Mouse (Mus musculus): ENCODE results near the gene Wdr26.
A peak's percentile ranks its signal among the peaks of the same experiment; 100 is the strongest.

The Wdr26 gene

GRCm38 (mm10) chr1:181234326-181235035, 22.7 kb upstream of the Wdr26 start:
- DNase-seq, result no peak

DNA sequence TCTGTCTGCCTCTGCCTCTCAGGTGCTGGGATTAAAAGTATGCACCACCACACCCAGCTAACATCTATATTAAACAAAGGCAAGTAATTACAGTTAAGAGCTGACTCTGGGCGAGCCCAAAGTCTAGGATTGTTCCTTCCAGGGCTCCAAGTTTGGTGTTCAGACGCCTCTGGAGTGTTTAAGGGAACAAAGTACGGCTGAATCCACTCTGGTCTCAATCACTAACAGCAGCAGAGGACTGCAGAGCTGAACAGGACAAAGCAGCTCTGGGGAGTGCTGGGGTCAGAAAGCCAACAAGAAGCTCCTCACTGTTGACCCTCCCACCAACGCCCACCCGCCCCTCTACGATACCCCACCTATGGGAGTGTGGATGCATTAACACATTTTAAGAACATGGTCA, 21.9 kb upstream of the Wdr26 start:
- no peak for DNase-seq

DNA sequence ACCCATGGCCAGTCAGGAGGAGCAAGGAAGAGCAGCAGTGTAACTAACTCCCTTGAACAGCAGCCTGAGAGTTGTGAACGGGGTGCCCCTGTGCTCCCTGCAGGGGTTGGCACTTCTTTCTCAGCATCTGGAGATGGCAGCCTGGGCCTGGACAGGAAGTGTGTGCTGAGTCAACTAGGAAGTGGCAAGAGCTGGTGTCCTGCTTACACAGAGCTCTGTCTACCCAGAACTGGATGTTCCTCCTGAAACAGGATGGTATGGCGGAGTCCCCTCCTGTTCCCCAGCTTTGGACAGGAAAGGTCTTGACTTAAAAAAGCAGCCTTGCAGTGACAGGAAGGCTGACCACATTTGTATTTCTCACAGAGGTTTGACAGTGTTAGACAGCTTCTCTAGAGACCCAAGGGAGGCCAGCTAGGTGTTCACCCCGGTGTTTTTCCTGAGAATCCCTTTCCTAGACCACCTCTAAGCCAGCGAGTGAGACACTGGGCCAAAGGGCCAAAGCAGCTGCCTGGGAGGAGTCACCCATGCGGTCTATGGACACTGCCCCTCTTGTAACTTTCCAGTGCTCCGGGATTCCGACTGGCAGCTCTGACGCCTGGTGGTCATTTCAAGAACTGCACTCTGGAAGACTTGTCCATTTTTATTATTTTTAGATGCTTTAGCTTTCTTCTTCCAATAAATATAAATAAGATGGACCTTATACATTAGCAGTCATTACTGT, 20.7 kb upstream of the Wdr26 start:
- DNase-seq, result peak; percentile 32

DNA sequence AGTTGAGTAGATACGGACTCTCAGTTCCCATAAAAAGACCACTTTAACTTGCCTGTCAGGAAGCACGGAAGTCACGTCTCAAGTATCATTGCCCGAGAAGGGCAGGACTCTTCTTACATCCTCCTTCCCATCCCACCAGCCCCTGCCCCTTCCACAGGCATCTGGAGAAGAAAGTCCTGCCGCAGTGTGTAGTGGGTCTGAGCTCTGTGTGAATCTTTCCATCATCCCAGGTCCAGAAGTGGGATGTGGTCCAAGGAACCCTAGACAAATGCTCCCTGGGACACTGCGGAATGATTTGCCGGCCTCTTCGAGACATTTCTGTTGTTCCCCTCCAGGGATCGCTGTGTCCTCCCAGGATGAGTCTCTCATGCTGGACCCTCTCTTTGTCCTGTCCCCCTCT, 20.0 kb upstream of the Wdr26 start:
- DNase-seq, result no peak

GRCm38 (mm10) chr1:181231262-181231661, 19.5 kb upstream of the Wdr26 start:
- DNase-seq, result no peak

DNA sequence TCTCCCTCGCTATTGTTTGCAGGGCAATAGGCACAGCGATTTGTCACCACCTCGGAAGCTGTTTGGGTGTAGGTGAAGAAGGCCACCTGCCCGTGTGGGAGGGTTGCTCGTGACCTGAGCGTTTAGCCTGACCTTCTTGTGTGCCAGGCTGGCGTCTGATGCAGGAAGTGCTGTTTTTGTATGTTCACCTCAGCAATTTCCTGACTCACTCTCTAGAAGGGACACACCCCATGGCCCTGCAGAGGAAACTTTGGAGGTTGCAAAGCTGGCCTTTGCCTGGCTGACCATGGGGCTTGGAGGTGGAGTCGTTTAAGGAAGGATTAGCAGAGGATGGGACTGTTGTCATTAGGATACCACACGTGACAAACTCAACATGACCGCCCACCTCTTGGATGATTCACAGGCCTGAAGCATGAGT, 18.9 kb upstream of the Wdr26 start:
- no peak for DNase-seq

DNA sequence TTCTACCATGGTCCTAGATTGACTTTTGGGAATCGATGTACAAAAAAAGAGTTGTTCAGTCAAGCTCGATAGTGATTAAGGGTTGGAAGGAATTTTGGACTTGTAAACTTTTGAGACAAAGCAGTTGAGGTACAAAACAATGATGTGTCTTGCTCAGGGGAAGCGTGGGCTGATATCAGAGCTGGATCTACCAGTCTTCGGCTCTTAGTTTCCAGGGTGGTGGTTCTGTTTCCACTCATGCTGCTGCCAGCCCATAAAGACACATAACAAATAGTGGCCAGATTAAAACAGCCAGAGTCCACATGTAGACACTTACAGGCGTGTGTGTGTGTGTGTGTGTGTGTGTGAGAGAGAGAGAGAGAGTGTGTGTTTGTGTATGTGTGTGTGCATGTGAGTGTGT, 17.2 kb upstream of the Wdr26 start:
- no peak for DNase-seq

DNA sequence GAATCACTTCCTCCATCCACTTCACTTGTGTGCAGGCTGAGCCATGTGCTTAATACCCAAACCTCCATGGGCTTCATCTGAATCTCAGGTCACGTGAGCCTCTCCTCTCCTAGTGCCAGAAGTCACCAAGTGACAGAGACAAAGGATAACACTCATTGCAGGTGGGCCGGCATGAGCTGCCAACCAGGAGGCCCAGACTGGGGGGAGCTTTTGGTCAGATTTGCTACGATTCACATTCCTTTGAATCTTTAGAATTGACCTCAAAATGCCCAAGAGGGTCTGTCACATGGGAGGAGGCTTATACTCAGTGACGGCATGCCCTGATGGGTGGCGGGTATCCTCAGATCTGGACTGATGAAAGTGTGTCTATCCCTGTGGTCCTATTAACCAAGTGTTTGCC, 16.8 kb upstream of the Wdr26 start:
- DNase-seq, result no peak

DNA sequence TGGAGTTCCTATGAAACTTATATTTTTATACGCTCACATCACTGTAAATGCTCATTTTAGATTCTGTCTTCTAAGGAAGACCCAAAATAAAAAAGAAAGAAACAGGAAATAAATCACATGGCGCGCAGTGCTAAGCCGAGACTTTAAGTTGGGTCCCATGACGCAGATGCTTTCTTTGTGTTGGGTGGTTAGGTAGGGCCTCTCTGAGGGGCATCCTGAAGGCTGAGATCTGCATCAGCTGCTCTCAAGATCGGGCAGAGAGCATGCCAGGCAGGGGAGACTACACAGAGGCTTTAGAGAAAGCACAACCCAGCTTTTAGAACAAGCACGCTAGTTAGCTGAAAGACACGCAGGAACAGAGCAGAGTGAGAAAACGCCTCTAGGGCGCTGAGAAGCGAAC, 16.0 kb upstream of the Wdr26 start:
- DNase-seq, result no peak

- no peak for DNase-seq
Measured at GRCm38 (mm10) chr1:181226850-181227249, 15.0 kb upstream of the Wdr26 start.

DNA sequence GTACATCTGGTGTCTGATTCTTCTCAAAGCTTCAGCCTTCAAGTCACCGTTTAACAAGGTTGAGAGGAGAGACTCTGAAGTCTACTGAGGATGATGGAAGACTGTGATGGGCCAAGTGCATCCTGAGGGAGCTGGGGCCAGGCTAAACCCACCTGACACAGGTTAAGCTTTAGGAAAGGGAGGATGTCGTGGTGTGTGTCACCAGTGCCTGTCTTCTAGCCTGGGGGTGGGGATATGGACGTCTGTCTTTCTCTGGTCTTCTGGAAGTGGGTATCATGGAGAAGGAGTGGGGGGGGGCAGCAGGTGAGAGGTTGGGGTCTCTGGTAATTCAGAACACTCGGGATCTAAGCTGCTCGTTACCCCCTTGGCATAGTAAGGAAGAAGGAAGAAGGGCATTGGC, 13.5 kb upstream of the Wdr26 start:
- DNase-seq, result no peak

DNA sequence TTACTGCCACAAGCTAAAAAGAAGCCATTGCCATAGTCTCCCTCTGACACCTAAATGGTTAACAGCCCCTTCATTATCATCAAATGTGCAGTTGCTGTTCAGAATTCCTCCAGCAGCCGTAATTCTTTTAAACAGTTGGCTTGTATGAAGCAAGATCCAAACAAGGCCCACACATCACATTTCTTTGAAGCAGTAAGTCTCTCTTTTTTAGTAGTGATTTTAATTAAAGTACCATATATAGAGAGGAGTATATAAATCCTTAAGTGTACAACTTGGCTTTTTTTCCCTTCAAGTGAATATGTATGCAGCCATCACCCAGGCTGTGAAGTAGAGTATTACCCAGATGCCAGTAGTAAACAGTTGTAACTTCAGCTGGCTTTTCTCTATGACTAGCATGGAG, 10.2 kb upstream of the Wdr26 start:
- no peak for DNase-seq

- no peak for DNase-seq
Measured at GRCm38 (mm10) chr1:181216315-181216714, 4.5 kb upstream of the Wdr26 start.

GRCm38 (mm10) chr1:181214296-181215035, 2.7 kb upstream of the Wdr26 start:
- no peak for DNase-seq

DNA sequence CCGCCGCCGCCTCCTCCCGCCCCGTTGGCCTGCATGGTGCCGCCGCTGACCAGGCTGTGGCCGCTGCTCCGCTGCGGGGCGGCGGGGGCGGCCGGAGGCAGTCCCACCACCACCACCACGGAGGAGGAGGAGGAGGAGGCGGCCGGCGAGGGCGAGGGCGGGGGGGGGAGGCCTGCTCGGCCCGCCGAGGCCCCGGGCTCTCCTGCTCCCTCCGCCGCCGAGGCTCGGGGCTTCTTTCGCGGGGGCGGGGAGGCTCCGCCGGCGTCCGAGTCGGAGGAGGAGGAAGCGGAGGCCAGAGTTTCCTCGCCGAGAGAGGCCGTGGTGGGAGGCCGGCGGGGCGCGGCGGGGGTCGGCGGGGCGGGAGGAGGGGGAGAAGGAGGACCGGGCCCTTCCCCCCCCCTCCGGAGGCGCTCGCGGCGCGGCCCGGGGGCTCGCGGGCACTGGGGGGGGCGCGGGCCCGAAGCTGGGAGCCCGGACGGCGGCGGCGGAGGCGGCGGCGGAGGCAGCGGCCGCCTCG, 340 bp downstream of the Wdr26 start:
- no peak for DNase-seq

GRCm38 (mm10) chr1:181210601-181211402, 999 bp downstream of the Wdr26 start:
- peak; percentile 61 for DNase-seq

DNA sequence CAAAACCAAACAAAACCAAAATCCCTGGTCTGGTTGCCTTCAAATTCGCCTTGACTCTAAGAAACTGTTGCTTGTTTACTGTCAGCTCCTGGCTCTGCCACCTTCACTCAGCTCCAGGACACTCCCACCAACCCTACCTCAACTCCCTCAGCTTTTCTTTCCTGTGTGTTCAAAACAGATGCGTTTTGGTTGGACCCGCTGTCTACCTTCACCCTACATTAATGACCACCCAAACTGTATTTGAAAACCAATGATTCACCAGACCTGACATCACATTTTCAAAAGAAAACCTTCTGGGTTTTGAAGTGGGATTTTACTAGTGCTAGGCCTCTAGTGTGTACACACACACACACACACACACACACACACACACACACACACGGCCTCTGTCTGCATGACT, 1.7 kb downstream of the Wdr26 start:
- no peak for DNase-seq

DNA sequence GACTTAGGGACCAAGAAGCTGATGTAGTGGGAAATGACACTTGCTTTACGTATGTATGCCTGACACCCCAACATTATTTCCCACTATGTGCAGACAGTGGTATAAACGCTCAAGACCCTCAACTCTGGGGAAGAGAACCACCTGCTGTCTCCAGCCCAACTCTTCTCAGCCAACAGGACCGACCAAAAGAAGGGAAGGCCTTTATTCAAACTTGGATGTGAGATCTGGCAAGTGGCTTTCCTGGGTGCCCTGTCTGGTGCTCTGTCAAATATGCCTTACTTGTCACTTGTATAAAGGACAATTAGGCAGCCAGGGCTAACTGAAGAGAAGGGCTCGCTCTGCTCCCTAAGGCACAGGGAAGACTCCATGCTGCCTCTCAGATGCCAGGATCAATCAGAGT, 12.4 kb downstream of the Wdr26 start:
- DNase-seq, result no peak

- DNase-seq, result no peak
Measured at GRCm38 (mm10) chr1:181188925-181189324, 22.9 kb downstream of the Wdr26 start.

DNA sequence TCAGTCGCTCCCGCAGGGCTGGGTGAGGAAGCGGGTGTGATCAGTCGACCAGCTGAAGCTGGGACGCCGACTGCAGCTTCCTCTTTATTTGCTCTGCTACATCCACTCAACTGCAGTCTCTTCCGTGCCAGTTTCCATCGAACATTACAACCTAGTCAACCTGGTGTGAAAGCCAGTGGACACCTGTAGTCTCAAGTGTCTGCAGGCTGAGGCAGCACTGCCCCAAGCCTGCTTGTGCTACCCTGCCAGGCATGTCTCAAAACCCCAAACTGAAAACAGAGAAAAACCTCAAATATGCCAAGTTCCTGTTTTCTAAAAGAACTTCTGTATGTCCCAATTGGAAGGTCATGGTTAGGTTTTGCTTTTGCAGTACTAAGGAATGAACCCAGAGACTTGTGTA, 41.6 kb downstream of the Wdr26 start:
- no peak for DNase-seq

DNA sequence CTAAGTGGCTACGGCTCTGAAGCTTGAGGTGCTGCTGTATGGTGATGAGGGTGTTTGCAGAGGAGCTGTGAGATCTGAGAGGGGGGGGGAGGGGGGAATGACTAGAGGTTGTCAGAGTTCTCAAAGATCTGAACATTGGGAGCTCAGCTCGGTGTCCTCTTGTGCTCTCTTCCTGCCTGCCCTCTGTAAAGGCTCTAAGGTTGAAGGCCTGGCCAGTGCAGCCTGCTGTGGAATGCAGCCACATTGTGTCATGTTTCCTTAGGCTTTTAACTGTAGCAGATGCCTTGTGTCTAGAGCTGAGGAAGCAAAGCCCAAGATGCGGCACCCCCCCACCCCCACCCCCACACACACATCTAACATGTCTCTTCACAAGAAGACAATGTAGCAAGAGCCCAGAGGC, 43.4 kb downstream of the Wdr26 start:
- DNase-seq, result no peak

- DNase-seq, result no peak
Measured at GRCm38 (mm10) chr1:181167816-181168215, 44.0 kb downstream of the Wdr26 start.

DNA sequence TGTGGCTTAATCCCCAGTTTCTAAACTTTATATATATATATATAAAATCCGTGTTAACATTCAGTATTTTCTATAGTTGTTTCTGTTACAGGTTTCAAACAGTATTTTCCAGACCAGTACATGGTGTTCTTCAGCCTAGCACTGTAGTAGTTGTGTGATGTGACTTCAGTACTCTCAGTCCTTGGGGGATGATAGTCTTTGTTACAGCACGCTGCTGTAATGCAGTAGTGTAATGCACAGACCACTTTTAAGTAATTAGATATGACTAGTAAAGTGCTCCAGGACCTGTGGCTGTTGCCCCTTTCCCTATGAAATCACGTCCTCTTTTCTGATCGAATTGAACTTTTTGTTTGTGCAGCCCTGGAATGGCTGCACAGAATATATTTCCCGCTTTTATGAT, 60.3 kb downstream of the Wdr26 start:
- DNase-seq, result no peak

Data from cerebellum, adult 9-11 months (tissue).